In genomic region chr1:178486828-178487227, GRCm38 (mm10) we compare ENCODE assay signal across 13 mouse cellular contexts. TPM values are rescaled to one million over a fixed set of nuclear protein-coding genes. Genes with fewer than 3 reads are reported as not detected.
DNase-seq lines count a peak whose midpoint lies in the region; ATAC-seq and TF ChIP-seq lines count a peak whose summit lies in the region.
"Had no signal": no experiment of that assay in that cellular context is flagged by ENCODE, and none has a peak within 500 bp of the region (broad histone marks: within the 10 kb centered on the region; RNA-seq: fewer than 3 reads in every experiment).

No protein-coding gene starts in this region.

- intact Hi-C loops in heart, adult 2 months (cut with DNase I), result no loop called here
- intact Hi-C loops in heart, postnatal 36 days (cut with DNase I), result no loop called here
- intact Hi-C loops in left cerebral cortex, adult 2 months (cut with DNase I), result no loop called here

- no peak for TF ChIP-seq POLR2A in heart, adult 2 months (IDR thresholded peaks at IDR 0.05; ENCODE audit: insufficient read depth, low read depth, low read length)

- TF ChIP-seq EP300 in heart, adult 2 months (IDR thresholded peaks at IDR 0.05; ENCODE audit: insufficient read depth, low read depth, low read length), result no peak
- TF ChIP-seq EP300 in lung, postnatal 0 days (IDR thresholded peaks at IDR 0.05), result no peak

- no peaks in the 10 kb centered on the region for H3K9me3 ChIP-seq in lung, postnatal 0 days (ENCODE audit: low read length)
- H3K9me3 ChIP-seq: liver, embryonic 13.5 days; midbrain, embryonic 15.5 days had no signal

- DNase-seq in heart, adult 2 months, result peak in 1 of 2 experiments; percentile 17
- no peak for DNase-seq in heart, postnatal 36 days
- no peak for DNase-seq in lung, postnatal 0 days (ENCODE audit: low spot score)
- DNase-seq in lung, adult 18-20 months, result no peak
- DNase-seq in left cerebral cortex, adult 2 months (ENCODE audit: extremely low spot score in 1 of 2, low spot score in 2 of 2), result peak; percentile 28 to 56
- DNase-seq in cerebellum, adult 8-10 months, result no peak
- DNase-seq in adipocyte (ENCODE audit: low spot score), result no peak
- DNase-seq in adrenal gland, adult 8-10 months, result no peak
- DNase-seq: adrenal gland, postnatal 25 days; cerebellum, adult 9-10 months; kidney, postnatal 14 days; liver, embryonic 13.5 days had no signal

- 0 out of 2 replicates have a peak overlapping the region, but pooled peaks have one; percentile 12 for H3K4me3 ChIP-seq in heart, adult 2 months
- H3K4me3 ChIP-seq in lung, postnatal 0 days (ENCODE audit: low read depth, low read length), result no peak overlapping the region
- no peak overlapping the region for H3K4me3 ChIP-seq in left cerebral cortex, adult 2 months
- H3K4me3 ChIP-seq: liver, embryonic 13.5 days; midbrain, embryonic 15.5 days had no signal

- H3K27me3 ChIP-seq in heart, adult 2 months (ENCODE audit: control insufficient read depth, insufficient read depth, low read length), result no peaks in the 10 kb centered on the region
- H3K27me3 ChIP-seq in lung, postnatal 0 days (replicated peaks; ENCODE audit: insufficient read depth, low read length), result no peaks in the 10 kb centered on the region
- H3K27me3 ChIP-seq: liver, embryonic 13.5 days; midbrain, embryonic 15.5 days had no signal

- H3K27ac ChIP-seq in heart, adult 2 months, result no peak overlapping the region; the same call in 1 of the 2 replicates
- no peak overlapping the region for H3K27ac ChIP-seq in lung, postnatal 0 days (ENCODE audit: low read length)
- peak overlapping the region; percentile 19; the same call in 1 of the 2 replicates for H3K27ac ChIP-seq in left cerebral cortex, adult 2 months
- H3K27ac ChIP-seq: liver, embryonic 13.5 days; midbrain, embryonic 15.5 days had no signal

- H3K4me2 ChIP-seq in lung, postnatal 0 days (replicated peaks; ENCODE audit: low read depth, low read length), result no peak overlapping the region
- H3K4me2 ChIP-seq: liver, embryonic 13.5 days; midbrain, embryonic 15.5 days had no signal

- H3K4me1 ChIP-seq in heart, adult 2 months (ENCODE audit: control insufficient read depth, insufficient read depth, low read length), result no peaks in the 10 kb centered on the region; the same call in 1 of the 2 replicates
- no peaks in the 10 kb centered on the region for H3K4me1 ChIP-seq in lung, postnatal 0 days (ENCODE audit: insufficient read depth, low read depth, low read length)
- H3K4me1 ChIP-seq: liver, embryonic 13.5 days; midbrain, embryonic 15.5 days had no signal

- 42% methylated on average over 5 of the region's 5 CpGs for WGBS in heart, adult 2 months
- 32% methylated on average over 5 of the region's 5 CpGs for whole genome bisulfite sequencing in lung, postnatal 0 days

- no peak overlapping the region for H3K9ac ChIP-seq in heart, adult 2 months (ENCODE audit: low read depth, low read length)
- H3K9ac ChIP-seq in lung, postnatal 0 days (replicated peaks; ENCODE audit: low read depth), result no peak overlapping the region
- H3K9ac ChIP-seq: liver, embryonic 13.5 days; midbrain, embryonic 15.5 days had no signal

- peak; percentile 17; the same call in 1 of the 2 replicates for ATAC-seq in lung, postnatal 0 days
- ATAC-seq: midbrain, embryonic 15.5 days had no signal

- H3K36me3 ChIP-seq in heart, adult 2 months (ENCODE audit: control insufficient read depth, insufficient read depth, low read length), result no peaks in the 10 kb centered on the region
- H3K36me3 ChIP-seq in lung, postnatal 0 days (ENCODE audit: insufficient read depth, low read length), result no peaks in the 10 kb centered on the region
- H3K36me3 ChIP-seq: liver, embryonic 13.5 days; midbrain, embryonic 15.5 days had no signal

- H3K79me2 ChIP-seq in heart, adult 2 months (replicated peaks; ENCODE audit: control insufficient read depth, insufficient read depth, low read length), result no peaks in the 10 kb centered on the region

- TF ChIP-seq CTCF in heart, adult 2 months (IDR thresholded peaks at IDR 0.05), result no peak
- TF ChIP-seq CTCF in lung, postnatal 0 days (IDR thresholded peaks at IDR 0.05), result no peak
- no peak for TF ChIP-seq CTCF in left cerebral cortex, adult 2 months (IDR thresholded peaks at IDR 0.05)

RNA-seq across cellular contexts. Expression of gene Kif26b, which starts 42.1 kb away (rescaled TPM):
- total RNA-seq in heart, adult 2 months (2021), result 1 to 10 TPM; 2.4 to 3.0 TPM
- polyA plus RNA-seq in heart, adult 2 months (2012; rRNA removed), result 0.86 and 1.1 TPM in 2 replicates
- 1 to 10 TPM; 3.9 to 4.2 TPM for total RNA-seq in heart, postnatal 36 days (2021)
- 0.44 and 0.57 TPM in 2 replicates for polyA plus RNA-seq in lung, postnatal 0 days (2015; fragmentation: Nextera tagmentation; extraction: Ambion mirVana)
- total RNA-seq in left cerebral cortex, adult 2 months (2021), result 10 to 100 TPM in 1 of 2 experiments, 1 to 10 TPM in 1; 8.3 to 10.5 TPM
- 1 to 10 TPM; 1.9 to 4.6 (median 2.4) TPM for total RNA-seq in adrenal gland, adult 8-10 months (2022)

Comparison
In these comparisons a context has a peak if more than half of its experiments do, and no peak if none do; other contexts are left out.
1. DNase-seq: peak in left cerebral cortex, adult 2 months (2 of 2); none in heart, postnatal 36 days (0 of 2), lung, postnatal 0 days (single experiment), lung, adult 18-20 months (0 of 2), cerebellum, adult 8-10 months (single experiment), adipocyte (single experiment) and adrenal gland, adult 8-10 months (single experiment).